Mouse (Mus musculus) right cerebral cortex, adult 2 months (tissue): ENCODE measurements at regions not wholly inside any gene's neighbourhood (a gene's known extent, or its start where the extent isn't known, plus 50 kb on each side); places are given as distances from the start of the nearest gene placed in this dataset.
A peak's percentile ranks its signal among the peaks of the same experiment; 100 is the strongest.

Source experiments
- DNase-seq, 2 experiments: peaks; one replicate each; pipeline ENCODE4 v3.0.0; 2021 to 2022; ENCODE audit warnings: low spot score in 2 of 2

- no peak for DNase-seq
These were observed 919.4 kb downstream of the Tbl1xr1 start for GRCm38 (mm10) chr3:22995833-22996232.

- DNase-seq = peak; percentile 7 to 25
These were observed 924.6 kb downstream of the Tbl1xr1 start for GRCm38 (mm10) chr3:23001071-23001470.

- no peak for DNase-seq
These were observed 955.6 kb downstream of the Tbl1xr1 start for GRCm38 (mm10) chr3:23032064-23032463.

DNA sequence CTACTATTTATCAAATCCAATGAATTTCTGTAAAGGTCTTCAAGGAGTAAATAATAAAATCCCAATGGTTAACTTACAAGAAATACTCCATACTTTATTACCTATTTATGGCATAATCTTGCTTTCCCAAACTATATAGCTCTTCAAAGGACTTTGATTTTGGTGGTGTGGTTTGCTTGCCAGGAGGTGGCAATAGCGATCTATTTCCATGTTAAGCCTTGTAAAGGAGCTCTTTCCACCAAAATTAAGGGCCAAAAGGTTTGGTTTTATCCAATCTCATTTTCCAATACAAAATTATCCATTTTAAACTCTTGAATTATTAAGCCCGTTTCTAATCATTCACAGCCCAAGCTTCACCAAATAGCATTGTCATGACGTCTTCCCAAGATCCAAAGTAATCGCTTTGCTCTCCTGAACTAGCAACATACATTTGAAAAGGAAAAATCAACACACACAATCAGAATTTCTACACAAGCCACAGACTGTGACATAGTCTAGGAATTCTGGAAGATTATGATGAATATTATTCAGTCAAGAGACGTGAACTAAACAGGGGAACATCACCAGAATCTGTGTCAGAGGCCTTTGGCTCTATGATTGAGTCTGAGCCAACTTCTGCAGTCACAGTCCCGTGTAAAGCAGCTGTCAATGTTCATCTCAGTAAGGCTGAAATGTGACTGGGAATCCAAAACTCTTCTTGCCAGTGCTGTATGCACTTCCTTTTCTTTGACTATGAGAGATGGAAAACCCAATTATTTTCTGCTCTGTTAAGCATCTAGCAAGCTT is 986.9 kb downstream of the Tbl1xr1 start:
- peak; percentile 10 to 41 for DNase-seq

GRCm38 (mm10) chr3:23071486-23071885 is 995.0 kb downstream of the Tbl1xr1 start:
- DNase-seq = no peak
